Mouse (Mus musculus) thymus, postnatal 10 days (tissue): ENCODE results near the gene Ppt2.

Source experiments
- DNase-seq, 2 experiments: peaks; one replicate each; pipeline ENCODE4 v3.0.0; 2021; ENCODE audit warnings: low spot score in 2 of 2

Gene Ppt2

DNA sequence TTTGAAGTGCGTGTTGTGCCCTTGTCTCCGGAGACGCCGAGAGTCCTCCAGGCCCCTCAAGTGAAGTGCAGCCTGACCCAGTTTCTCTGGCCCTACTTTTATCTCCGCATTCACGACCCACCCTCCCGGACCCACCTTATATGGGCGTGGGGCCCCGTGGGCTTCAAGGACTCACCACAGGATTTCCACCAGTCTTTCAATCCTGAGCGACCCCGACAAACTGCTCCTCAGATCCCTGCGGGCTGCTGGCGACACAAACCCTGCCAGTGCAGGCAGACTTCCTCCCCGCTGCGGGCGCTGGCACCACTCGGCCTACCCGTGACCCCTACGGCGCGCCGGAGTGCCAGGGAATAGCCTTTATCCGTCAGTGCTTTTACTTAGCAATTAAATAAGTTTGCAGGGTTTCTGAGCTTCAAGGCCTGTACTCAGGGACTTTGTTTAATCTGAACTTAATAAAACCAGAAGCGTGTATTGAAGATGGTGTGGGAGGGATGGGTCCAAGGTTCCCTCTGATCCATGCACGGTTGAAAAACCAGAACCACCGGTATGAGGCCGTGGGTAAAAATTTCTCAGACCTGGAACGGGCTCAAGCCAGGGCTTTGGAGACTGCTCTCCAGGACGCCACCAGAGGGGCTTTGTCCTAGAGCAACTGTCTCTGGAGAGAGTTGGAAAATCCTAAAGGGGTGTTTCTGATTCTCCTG, at the start of gene Ppt2:
Gene Ppt2 (minus strand): TSS at position 568 of the 701 bp plus-strand sequence.
- peak; percentile 60 to 68 for DNase-seq

DNA sequence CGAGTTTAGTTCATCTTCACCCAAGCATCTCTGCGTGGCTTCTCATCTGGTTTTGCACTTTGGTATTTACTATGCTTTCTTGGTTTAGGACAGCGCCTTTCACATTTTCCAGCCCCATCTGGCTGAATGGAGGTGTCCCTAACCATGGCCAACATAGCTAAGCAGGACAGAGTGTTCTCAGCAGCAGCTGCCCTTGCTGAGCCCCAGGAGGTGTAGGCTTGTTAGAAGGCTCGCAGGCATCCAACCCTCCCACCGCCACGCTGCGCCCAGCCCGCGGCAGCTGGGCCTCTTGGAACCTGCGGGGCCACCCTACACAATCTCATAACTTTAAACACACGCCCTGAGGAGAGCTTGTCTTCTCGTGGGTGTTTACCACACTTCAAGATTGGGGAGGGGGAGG, 48.4 kb upstream of the Ppt2 start:
- no peak for DNase-seq

DNA sequence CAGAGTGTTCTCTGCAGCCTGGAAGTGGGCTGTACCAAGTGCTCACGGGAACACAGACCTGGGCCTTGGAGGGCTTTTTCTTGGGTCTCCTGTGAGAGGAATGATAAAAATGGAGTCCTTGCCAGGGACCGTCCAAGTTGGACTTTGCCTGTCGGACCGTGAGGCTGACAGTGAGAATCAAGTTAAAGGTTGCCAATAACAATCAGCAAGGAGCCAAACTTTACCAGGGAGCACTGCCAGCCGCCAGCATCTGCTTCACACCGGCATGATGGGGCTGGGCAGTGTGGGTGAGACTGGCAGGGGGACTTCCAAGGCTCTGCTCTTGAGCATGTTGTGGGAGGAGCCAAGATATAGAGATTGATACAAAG, 47.8 kb upstream of the Ppt2 start:
- no peak for DNase-seq

DNA sequence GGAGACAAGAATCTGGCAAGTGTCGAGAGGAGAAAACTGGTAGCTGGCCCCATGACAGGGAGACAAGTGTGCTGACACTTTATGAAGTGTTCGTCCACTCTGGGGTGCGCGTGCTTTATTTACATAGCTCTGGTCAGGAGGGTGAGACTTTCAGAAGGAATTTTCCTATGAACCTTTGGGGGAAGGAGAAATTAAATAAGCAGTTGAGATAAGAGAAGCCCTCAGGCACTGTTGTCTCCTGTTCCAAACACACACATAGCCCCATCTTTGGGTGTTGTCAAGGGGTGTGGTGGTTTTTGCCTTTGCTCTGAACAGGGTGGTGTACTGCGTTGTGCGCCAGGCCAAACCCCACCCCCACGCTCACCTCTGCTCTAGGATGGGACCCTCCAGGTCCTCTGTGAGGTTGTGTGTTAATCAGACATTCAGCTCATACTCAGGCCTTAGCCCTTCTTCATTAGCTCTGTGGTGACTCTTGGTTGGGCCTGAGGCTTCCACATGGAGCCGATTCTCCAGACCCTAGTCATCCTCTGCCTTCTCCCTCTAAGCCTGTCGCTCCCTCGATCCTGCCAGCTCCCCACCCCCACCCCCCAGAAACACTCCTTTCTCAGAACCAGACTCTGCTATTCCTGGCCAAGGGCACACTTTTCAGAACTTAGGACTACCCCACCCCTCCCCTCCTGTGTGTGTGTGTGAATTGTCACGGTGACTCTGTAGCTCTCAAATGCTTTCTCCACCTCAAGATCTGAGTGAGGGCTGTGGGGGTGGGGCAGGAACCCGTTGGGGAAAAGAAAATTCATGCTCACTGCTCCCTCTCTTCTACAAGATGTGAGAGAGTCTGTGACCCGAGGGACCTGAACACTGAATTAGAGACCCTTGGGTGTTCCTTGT, 47.1 kb upstream of the Ppt2 start:
- DNase-seq = no peak

DNA sequence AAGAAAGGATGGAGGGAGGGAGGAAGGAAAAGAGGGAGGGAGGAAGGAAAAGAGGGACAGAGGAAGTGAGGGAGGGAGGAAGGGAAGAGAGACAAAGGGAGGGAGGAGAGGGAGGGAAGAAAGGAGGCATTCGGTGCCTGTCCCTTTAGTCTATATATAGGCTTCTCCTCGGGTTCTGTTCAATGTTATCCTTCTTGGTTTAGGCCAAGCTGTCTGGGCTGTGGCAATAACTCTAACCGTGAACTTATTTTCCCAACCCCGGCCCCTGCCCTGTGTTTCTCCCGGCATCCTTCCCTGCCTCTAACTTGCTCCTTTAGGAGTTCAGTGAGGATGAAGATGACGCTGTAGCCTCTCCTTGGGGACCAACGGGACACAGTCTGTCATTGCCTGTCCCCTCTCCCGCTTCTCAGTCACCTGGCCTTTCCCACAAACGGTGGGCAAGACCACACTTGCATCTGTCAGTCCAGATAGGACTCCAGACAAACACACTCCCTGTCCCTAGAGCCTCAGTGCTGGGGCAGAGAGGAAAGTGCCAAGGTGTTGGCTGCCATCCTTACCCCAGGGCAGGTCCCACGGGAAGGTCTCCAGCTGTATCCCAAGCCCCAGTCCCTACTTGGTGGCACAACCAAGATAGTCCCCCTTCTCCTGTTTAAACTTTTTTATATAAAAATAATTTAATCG, 46.4 kb upstream of the Ppt2 start:
- no peak for DNase-seq

DNA sequence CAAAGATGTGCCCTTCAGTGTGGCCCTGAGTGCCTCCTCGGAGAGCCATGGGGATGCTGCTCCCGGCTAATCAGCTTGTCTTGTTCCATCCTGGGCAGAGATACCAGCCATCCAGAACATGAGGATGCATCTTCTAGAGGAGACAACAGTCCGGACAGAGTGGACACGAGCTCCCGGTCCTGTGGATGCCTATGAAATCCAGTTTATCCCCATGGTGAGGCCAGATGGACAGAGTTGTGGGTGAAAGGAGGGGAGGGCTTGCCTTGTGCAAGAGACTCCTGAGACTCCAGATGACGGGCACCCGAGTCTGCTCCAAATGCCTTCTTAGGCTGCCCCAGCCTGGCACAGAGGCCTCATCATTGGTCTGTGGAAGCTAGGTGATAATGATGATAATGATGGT, 44.8 kb upstream of the Ppt2 start:
- DNase-seq = no peak

DNA sequence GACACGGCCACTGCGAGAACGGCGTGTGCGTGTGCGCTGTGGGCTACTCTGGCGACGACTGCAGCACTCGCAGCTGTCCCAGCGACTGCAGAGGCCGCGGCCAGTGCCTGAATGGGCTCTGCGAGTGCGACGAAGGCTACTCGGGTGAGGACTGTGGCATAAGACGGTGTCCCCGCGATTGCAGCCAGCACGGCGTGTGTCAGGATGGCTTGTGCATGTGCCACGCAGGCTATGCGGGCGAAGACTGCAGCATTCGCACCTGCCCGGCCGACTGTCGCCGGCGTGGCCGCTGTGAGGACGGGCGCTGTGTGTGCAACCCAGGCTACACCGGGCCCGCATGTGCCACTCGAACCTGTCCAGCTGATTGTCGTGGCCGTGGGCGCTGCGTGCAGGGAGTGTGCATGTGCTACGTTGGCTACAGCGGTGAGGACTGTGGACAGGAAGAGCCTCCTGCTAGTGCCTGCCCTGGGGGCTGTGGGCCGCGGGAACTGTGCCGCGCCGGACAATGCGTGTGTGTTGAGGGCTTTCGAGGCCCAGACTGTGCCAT, 44.0 kb upstream of the Ppt2 start:
- DNase-seq = no peak

DNA sequence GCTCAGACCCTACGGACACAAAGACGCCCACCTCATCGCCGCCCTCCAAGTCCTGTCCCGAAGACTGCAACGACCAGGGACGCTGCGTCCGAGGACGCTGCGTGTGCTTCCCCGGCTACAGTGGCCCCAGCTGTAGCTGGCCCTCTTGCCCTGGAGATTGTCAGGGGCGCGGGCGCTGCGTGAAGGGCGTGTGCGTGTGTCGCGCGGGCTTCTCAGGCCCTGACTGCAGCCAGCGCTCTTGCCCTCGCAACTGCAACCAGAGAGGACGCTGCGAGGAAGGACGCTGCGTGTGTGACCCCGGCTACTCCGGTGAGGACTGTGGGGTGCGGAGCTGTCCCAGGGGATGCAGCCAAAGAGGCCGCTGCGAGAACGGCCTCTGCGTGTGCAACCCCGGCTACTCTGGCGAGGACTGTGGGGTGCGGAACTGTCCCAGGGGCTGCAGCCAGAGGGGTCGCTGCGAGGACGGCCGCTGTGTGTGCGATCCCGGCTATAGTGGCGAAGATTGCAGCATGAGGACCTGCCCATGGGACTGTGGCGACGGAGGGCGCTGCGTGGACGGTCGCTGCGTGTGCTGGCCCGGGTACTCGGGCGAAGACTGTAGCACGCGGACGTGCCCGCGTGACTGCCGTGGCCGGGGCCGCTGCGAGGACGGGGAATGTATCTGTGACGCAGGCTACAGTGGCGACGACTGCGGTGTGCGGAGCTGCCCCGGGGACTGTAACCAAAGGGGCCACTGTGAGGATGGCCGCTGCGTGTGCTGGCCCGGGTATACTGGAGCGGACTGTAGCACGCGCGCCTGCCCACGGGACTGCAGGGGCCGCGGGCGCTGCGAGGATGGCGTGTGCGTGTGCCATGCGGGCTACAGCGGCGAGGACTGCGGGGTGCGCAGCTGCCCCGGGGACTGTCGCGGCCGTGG, 43.1 kb upstream of the Ppt2 start:
- no peak for DNase-seq

DNA sequence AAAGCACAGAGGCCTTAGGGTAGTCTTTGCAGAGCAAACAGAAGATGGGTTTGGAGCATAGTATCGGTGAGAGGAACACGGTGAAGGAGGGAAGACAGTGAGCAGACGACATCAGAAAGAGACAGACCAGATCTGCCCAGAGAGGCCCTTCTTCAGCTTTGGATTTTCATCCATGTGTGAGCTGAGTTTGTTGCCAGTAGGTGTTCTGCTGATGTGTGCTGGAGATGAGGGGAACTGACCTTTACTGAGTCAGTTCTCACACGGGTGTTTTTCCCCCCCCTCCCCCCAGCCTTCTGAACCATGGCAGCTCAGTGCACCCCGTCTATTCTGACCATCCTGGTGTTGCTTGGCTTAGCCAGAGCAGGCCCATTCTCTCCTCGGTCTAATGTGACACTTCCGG, 41.9 kb upstream of the Ppt2 start, which contains the start of gene Tnxb:
Gene Tnxb (plus strand): TSS at position 301 of the 400 bp plus-strand sequence.
- DNase-seq = no peak

DNA sequence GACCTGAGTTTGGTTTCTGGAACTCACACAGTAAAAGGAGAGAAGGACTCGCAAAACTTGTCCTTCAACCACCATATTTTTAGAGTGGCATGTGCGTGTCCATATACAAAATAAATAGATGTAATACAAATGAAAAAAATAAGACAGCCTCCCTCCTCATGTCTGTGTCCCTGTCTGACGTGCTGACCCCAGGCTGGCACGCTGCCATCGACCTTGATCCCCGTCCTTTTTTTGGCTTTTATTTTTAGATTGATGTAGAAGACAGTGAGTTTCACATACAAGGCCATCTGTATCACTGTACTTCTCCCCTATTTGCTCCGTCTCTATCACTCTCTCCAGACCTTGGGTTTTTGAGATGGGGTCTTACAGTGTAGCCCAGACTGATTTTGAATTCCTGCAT, 36.2 kb upstream of the Ppt2 start:
- DNase-seq = no peak

DNA sequence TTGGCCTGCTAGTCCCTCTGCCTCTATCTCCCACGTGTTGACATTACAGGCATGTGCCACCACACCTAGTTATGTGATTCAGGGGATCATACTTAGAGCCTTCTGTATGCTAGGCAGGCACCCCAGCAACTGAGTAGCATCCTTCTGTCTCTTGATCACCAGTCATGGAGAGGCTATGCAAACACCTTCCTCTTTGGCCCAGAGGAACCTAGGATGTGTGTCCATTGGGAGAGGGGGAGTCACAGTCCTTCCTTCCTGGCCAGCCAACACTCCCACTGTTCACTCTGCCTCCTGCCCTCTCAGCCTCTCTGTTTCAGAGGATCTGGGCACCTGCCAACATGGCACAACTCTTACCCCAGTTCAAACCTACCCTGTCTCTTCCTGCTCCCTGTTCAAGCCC, 35.2 kb upstream of the Ppt2 start:
- no peak for DNase-seq

DNA sequence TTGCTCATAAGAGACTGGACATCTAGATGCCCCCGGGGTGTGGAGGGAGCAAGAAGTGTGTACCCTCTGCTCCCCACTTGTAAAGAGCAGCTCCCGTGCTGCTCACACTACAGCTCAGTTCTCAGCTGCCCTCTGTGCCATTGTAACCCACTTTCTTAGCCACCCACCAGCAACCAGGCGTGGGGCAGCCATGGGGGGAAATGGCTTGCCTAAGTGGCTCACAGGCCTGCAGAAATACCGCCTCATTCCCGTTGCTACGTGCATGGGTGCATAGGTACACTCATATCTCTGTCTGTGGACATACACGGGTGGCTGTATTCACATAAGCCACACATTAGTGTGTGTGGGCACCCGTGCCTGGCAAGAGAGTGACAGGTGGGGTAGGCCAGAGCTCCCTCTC, 34.7 kb upstream of the Ppt2 start:
- no peak for DNase-seq

DNA sequence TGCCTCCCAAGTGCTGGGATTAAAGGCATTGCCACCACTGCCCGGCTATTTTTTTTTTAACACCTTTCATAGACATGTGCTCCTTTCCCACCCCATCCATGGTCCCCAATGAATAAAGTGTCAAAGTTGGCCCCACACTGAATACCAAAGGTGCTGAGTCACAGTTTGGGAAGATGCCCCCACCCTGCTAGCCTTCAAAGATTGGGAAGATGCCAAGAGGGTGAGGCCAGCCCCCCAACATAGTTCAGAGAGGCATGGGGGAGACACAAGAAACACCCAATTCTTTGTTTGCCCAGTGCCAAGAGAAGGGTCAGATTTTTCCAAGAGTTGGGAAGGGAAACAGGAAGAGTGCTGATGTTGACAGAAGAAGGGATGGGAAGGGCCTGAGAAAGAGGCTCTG, 34.2 kb upstream of the Ppt2 start:
- DNase-seq = no peak

DNA sequence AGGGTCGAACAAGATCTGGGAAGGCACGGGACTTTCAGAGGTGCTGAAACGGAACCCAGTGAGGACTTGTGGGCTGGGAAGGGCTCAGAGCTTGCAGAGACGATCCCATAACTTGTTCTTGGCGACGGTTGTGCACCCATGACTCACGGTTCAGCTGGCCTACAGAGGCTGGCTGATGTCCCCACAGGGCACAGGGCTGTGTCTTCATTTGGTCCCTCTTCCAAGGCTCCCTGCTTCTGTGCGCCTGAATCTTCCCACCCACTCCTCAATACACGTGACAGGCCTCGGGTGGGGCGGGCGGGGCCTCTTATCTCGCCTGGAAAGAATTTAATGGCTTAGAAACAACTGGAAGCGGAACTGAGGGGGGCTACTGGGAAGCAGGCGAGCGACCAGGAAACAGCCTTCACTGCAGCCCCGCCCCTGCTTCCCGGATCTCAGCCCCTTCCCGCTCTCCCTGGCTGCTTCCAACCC, 32.8 kb upstream of the Ppt2 start:
- DNase-seq = no peak

DNA sequence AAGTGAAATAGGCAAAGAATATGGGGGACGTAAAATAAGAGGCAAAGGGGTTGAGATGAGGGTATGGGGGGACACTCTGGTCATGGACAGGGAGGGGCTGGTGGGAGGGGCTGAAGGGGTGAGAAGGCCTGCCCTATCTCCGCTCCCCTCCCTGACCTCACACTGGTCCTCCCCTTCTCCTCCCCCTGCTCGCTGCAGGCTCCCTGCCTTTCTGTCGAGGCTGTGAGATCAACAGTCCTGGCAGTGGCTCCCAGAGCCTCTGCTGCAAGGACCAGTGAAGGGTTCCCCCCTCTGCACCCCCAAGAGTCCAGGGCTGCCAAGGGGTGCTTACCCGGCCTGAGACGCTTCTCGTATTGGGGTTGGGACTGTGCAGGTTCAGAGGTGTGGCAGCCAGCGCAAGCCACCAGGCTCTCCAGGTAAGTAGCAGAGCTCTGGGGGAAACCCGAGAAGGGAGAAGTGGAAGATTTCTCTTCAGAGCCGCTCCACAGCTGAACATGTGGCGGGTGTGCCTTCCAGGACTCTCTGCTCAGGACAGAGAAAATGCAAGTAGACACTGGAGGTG, 32.0 kb upstream of the Ppt2 start:
- no peak for DNase-seq

DNA sequence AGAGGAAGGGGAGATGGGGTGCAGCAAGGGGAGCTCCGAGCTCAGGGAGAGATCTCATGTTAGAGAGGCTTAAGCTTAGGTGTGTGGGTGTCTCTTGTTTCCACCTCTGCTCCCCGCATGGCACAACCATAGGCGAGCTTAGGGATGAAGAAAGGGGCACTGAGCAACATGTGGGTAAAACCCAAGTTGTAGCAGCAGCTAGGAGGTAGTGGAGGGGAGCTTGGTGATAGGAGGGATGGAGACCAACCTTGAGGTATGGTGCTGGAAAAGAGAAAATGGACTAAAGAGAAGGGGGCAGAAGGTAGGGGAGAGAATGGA, 31.5 kb upstream of the Ppt2 start:
- DNase-seq = no peak

DNA sequence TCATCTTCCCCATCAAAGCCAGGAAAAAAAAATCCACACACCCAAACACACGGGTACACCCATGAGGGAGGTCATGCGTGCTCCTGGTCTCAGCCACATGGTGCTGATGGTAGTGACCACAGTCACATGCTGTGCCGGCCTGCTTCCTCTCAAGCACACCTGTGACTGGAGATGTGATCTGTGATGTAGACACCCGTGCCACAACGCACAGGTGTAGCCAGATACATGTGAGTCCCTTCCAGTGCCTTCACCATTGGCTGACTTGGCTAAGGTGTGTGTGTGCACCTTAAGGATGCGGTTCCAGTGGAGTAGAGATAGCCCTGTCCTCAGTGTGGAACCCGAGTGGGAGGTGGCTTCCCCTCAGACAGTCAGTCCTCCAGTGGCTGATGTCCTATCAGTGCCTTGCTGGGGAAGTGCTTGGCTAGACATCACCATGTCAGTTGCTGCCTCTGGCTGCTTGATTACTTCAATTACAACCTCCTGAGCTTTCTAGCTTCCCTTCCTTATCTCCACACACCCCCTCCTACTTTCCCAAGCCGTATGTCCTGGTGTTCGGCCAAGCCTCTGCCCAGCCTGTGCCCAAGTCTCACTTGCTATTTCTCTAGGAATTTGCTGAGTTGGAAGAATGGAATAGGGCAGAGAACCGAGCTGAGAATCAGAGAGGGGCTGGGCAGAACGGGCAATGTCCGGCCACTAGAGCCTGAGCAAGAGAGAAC, 31.0 kb upstream of the Ppt2 start:
- DNase-seq = no peak

DNA sequence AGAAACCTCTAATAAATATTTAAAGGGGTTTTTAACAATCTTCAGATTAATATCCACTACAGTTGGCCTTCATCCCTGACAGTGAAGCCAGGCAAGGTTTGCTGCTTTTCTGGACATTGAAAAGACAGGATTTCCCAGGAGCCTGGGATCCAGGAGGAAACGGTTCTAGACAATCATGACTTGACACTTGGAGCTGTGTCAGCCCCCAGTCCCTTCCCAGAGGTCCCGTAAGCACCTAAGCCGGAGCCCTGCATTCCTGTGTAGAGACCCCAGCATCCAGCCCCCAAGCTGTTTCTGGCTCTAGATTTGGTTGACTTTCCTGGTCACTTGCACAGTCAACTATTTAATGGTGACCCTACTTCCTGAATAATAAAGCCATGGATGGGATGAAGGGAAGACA, 30.3 kb upstream of the Ppt2 start:
- DNase-seq = no peak

DNA sequence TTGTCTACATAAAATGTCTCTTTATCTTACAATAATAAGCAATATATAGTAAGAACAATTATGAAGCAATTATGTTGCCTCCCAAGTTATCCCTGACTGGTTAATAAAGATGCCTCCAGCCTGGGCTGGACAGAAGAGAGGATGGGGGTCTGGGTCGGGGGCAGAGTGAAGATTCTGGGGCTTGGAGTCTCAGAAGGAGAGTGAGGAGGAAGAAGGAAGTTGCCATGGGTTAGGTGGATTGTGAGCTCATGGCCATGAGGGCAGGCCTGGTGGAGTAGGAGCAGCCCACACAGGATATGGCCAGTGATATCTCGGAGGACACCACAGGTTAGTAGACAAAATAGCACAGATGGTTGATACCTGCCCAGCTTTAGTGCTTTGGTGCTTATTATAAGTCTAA, 29.8 kb upstream of the Ppt2 start:
- no peak for DNase-seq

DNA sequence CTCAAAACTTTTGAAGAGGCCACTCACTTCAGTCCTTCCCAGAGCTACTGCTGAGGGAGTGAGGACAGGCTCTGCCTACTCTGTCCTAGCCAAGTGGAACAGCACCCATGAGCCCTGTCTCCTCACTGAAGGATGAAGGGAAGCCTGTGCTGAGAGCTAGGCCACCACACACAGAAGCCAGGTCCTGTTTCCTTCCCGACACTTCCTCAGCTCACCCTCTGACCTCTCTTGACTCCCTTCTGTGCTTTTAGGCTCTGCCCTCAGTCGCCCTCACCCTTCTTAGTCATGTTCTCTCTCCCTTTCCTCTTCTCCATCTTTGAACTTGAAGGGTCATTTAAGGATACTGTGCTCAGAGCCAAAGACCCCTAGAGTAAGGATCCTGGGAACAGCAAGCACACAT, 29.0 kb upstream of the Ppt2 start:
- DNase-seq = no peak
